Mouse (Mus musculus): ENCODE results near the gene Fbxo7. TPM values are rescaled to one million over a fixed set of nuclear protein-coding genes. Genes with fewer than 3 reads are reported as not detected.
A peak's percentile ranks its signal among the peaks of the same experiment; 100 is the strongest.

The Fbxo7 gene
- polyA plus RNA-seq, 1 experiment from 2014 or later, result 23.3 TPM

DNA sequence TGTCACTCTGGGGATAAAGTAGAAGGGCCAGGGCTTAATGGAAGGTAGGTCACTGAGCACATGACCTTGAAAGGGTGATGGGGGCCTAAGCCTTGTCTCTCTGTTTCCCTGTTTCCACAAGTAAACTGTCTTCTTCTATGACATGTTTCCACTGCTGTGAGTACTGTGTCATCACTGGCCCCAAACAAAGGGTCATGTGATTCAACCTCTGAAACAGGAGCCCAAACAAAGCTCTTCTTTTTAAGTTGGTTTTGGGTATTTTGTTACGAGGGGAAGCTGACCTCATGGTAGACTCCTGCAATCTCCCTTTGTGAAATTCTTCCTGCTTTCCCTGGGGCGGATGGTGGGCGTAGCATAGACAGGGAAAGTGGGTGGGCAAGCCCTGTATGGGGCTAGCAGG lies 38.5 kb downstream of the Fbxo7 start:
- Histone ChIP-seq H3K4me1 (ENCODE audit: control insufficient read depth, insufficient read depth, low read length) (no peaks in the 10 kb centered on the region), H3K27me3 (ENCODE audit: control insufficient read depth, insufficient read depth, low read length) (no peaks in the 10 kb centered on the region), H3K4me2 (ENCODE audit: low read depth, low read length) (no peak overlapping the region), H3K36me3 (replicated peaks; ENCODE audit: control insufficient read depth, insufficient read depth, low read depth, low read length) (no peaks in the 10 kb centered on the region), H3K9me3 (replicated peaks; ENCODE audit: control insufficient read depth, low read length) (no peaks in the 10 kb centered on the region), H3K4me3 (ENCODE audit: low read depth, low read length) (no peak overlapping the region), H3K27ac (replicated peaks; ENCODE audit: low read depth, low read length) (no peak overlapping the region), H3K9ac (replicated peaks; ENCODE audit: low read length) (no peak overlapping the region)
- 24% methylated on average over 3 of the region's 3 CpGs for WGBS
- ATAC-seq (replicated peaks; ENCODE audit: insufficient number of reproducible peaks, low FRiP score, low TSS enrichment, low read depth), result no peak
- no peak for DNase-seq (ENCODE audit: low spot score)

- WGBS, result 76% methylated on average over 5 of the region's 5 CpGs
- Histone ChIP-seq H3K9me3 (replicated peaks; ENCODE audit: control insufficient read depth, low read length) (no peaks in the 10 kb centered on the region), H3K4me2 (ENCODE audit: low read depth, low read length) (no peak overlapping the region), H3K27me3 (ENCODE audit: control insufficient read depth, insufficient read depth, low read length) (no peaks in the 10 kb centered on the region), H3K27ac (replicated peaks; ENCODE audit: low read depth, low read length) (no peak overlapping the region), H3K36me3 (replicated peaks; ENCODE audit: control insufficient read depth, insufficient read depth, low read depth, low read length) (no peaks in the 10 kb centered on the region), H3K9ac (replicated peaks; ENCODE audit: low read length) (no peak overlapping the region), H3K4me1 (ENCODE audit: control insufficient read depth, insufficient read depth, low read length) (no peaks in the 10 kb centered on the region), H3K4me3 (ENCODE audit: low read depth, low read length) (no peak overlapping the region)
- no peak for ATAC-seq (replicated peaks; ENCODE audit: insufficient number of reproducible peaks, low FRiP score, low TSS enrichment, low read depth)
- DNase-seq (ENCODE audit: low spot score), result no peak
These were observed 40.7 kb downstream of the Fbxo7 start for GRCm38 (mm10) chr10:86062261-86063017.

- Histone ChIP-seq H3K9ac (replicated peaks; ENCODE audit: low read length) (no peak overlapping the region), H3K4me3 (ENCODE audit: low read depth, low read length) (no peak overlapping the region), H3K36me3 (replicated peaks; ENCODE audit: control insufficient read depth, insufficient read depth, low read depth, low read length) (no peaks in the 10 kb centered on the region), H3K27ac (replicated peaks; ENCODE audit: low read depth, low read length) (no peak overlapping the region), H3K27me3 (ENCODE audit: control insufficient read depth, insufficient read depth, low read length) (no peaks in the 10 kb centered on the region), H3K4me1 (ENCODE audit: control insufficient read depth, insufficient read depth, low read length) (no peaks in the 10 kb centered on the region), H3K4me2 (ENCODE audit: low read depth, low read length) (no peak overlapping the region), H3K9me3 (replicated peaks; ENCODE audit: control insufficient read depth, low read length) (no peaks in the 10 kb centered on the region)
- WGBS, result 92% methylated on average over 8 of the region's 8 CpGs
- no peak for ATAC-seq (replicated peaks; ENCODE audit: insufficient number of reproducible peaks, low FRiP score, low TSS enrichment, low read depth)
- DNase-seq (ENCODE audit: low spot score), result no peak
These were observed 41.2 kb downstream of the Fbxo7 start for GRCm38 (mm10) chr10:86063018-86063384.

DNA sequence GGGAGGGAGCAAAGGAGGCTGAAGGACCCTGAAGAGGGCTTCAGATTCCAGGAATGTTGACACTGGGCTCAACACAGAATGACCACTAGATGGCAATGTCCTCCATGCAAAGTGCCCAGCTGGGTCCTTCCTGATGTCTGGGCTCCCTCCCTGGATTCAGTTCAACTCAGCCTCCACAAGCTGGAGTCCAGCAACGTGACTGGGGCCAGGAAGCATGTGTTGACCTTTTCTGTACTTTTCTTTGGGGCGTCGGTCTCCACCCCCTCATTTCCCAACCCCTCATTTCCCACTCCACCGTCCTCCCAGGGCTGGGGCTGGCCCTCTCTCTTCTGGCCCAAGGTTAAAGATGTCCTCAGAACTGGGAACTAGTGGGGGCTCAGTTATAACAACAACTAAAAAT lies 43.2 kb downstream of the Fbxo7 start:
- no peak overlapping the region for H3K4me3 ChIP-seq (ENCODE audit: low read depth, low read length)
- no peak overlapping the region for H3K4me2 ChIP-seq (ENCODE audit: low read depth, low read length)
- H3K9ac ChIP-seq (replicated peaks; ENCODE audit: low read length), result 0 out of 2 replicates have a peak overlapping the region, but pooled peaks have one; percentile 7
- ATAC-seq (replicated peaks; ENCODE audit: insufficient number of reproducible peaks, low FRiP score, low TSS enrichment, low read depth) (peak; percentile 63; the same call in 1 of the 2 replicates), DNase-seq (ENCODE audit: low spot score) (peak; percentile 93)
- no peaks in the 10 kb centered on the region for H3K9me3 ChIP-seq (replicated peaks; ENCODE audit: control insufficient read depth, low read length)
- no peaks in the 10 kb centered on the region for H3K36me3 ChIP-seq (replicated peaks; ENCODE audit: control insufficient read depth, insufficient read depth, low read depth, low read length)
- H3K27me3 ChIP-seq (ENCODE audit: control insufficient read depth, insufficient read depth, low read length), result no peaks in the 10 kb centered on the region
- 0% methylated on average over 4 of the region's 4 CpGs for WGBS
- no peak overlapping the region for H3K27ac ChIP-seq (replicated peaks; ENCODE audit: low read depth, low read length)
- H3K4me1 ChIP-seq (ENCODE audit: control insufficient read depth, insufficient read depth, low read length), result no peaks in the 10 kb centered on the region; the same call in 1 of the 2 replicates

GRCm38 (mm10) chr10:86065661-86066060 lies 43.9 kb downstream of the Fbxo7 start:
- no peaks in the 10 kb centered on the region for H3K36me3 ChIP-seq (replicated peaks; ENCODE audit: control insufficient read depth, insufficient read depth, low read depth, low read length)
- no peak overlapping the region for H3K9ac ChIP-seq (replicated peaks; ENCODE audit: low read length)
- no peak overlapping the region for H3K27ac ChIP-seq (replicated peaks; ENCODE audit: low read depth, low read length)
- DNase-seq (ENCODE audit: low spot score), result no peak
- H3K4me2 ChIP-seq (ENCODE audit: low read depth, low read length), result no peak overlapping the region
- H3K9me3 ChIP-seq (replicated peaks; ENCODE audit: control insufficient read depth, low read length), result no peaks in the 10 kb centered on the region
- H3K27me3 ChIP-seq (ENCODE audit: control insufficient read depth, insufficient read depth, low read length), result no peaks in the 10 kb centered on the region
- no peak overlapping the region for H3K4me3 ChIP-seq (ENCODE audit: low read depth, low read length)
- ATAC-seq (replicated peaks; ENCODE audit: insufficient number of reproducible peaks, low FRiP score, low TSS enrichment, low read depth), result no peak
- no peaks in the 10 kb centered on the region; the same call in 1 of the 2 replicates for H3K4me1 ChIP-seq (ENCODE audit: control insufficient read depth, insufficient read depth, low read length)
- WGBS, result 86% methylated on average over 1 of the region's 1 CpGs

GRCm38 (mm10) chr10:86066651-86067050 lies 44.9 kb downstream of the Fbxo7 start:
- no peak overlapping the region for H3K4me3 ChIP-seq (ENCODE audit: low read depth, low read length)
- ATAC-seq (replicated peaks; ENCODE audit: insufficient number of reproducible peaks, low FRiP score, low TSS enrichment, low read depth) (no peak), DNase-seq (ENCODE audit: low spot score) (no peak)
- no peaks in the 10 kb centered on the region for H3K27me3 ChIP-seq (ENCODE audit: control insufficient read depth, insufficient read depth, low read length)
- H3K36me3 ChIP-seq (replicated peaks; ENCODE audit: control insufficient read depth, insufficient read depth, low read depth, low read length), result no peaks in the 10 kb centered on the region
- H3K9me3 ChIP-seq (replicated peaks; ENCODE audit: control insufficient read depth, low read length), result no peaks in the 10 kb centered on the region
- H3K4me1 ChIP-seq (ENCODE audit: control insufficient read depth, insufficient read depth, low read length), result no peaks in the 10 kb centered on the region; the same call in 1 of the 2 replicates
- H3K4me2 ChIP-seq (ENCODE audit: low read depth, low read length), result no peak overlapping the region
- 77% methylated on average over 5 of the region's 5 CpGs for WGBS
- no peak overlapping the region for H3K27ac ChIP-seq (replicated peaks; ENCODE audit: low read depth, low read length)
- no peak overlapping the region for H3K9ac ChIP-seq (replicated peaks; ENCODE audit: low read length)

DNA sequence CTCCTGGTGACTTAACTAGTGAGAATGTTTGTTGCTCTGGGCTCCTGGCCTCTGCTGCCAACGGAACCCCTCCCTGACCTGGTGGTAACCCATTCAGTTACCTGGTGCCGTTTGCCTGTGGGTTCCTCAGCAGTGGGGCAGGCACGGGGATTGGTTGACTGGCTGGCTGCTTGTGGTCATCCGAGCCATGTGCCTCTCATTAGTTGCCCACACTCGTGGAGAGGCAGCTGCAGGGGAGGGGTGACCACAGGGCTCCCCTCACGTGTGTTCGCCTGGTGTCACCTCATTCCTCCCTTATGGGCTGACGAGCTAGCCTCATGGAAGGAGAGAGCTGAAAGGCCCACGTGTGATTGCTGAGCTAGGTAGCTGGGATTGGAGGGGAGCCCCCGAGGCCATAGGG lies 46.1 kb downstream of the Fbxo7 start:
- no peak for ATAC-seq (replicated peaks; ENCODE audit: insufficient number of reproducible peaks, low FRiP score, low TSS enrichment, low read depth)
- Histone ChIP-seq H3K4me2 (ENCODE audit: low read depth, low read length) (no peak overlapping the region), H3K4me3 (ENCODE audit: low read depth, low read length) (no peak overlapping the region), H3K27ac (replicated peaks; ENCODE audit: low read depth, low read length) (no peak overlapping the region), H3K27me3 (ENCODE audit: control insufficient read depth, insufficient read depth, low read length) (no peaks in the 10 kb centered on the region), H3K36me3 (replicated peaks; ENCODE audit: control insufficient read depth, insufficient read depth, low read depth, low read length) (no peaks in the 10 kb centered on the region), H3K9me3 (replicated peaks; ENCODE audit: control insufficient read depth, low read length) (no peaks in the 10 kb centered on the region), H3K4me1 (ENCODE audit: control insufficient read depth, insufficient read depth, low read length) (no peaks in the 10 kb centered on the region; the same call in 1 of the 2 replicates), H3K9ac (replicated peaks; ENCODE audit: low read length) (no peak overlapping the region)
- DNase-seq (ENCODE audit: low spot score), result no peak
- 53% methylated on average over 10 of the region's 10 CpGs for WGBS

DNA sequence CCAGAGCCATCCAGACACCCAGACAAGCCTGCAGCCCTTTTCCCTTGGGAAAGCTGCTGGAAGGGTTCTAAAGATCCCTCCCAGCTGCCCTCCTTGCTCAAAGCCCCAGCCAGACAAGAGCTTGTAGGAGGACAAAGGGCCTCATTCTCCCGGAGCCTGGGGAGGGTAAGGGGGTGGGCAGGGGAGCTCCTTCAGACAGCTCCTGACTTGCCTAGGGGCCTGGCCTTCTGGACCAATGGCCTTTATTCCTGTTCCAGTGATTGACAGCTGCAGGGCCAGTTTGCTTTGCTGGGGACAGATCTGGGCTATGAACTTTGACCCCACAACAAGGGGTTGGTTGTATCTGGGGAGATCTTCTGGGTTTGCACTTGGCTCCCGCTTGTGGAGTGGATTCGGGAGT lies 47.6 kb downstream of the Fbxo7 start:
- WGBS, result 10% methylated on average over 3 of the region's 3 CpGs
- H3K9ac ChIP-seq (replicated peaks; ENCODE audit: low read length), result no peak overlapping the region

More for the DNA sequence above, 47.6 kb downstream of the Fbxo7 start:
- no peaks in the 10 kb centered on the region for H3K36me3 ChIP-seq (replicated peaks; ENCODE audit: control insufficient read depth, insufficient read depth, low read depth, low read length)
- no peaks in the 10 kb centered on the region for H3K9me3 ChIP-seq (replicated peaks; ENCODE audit: control insufficient read depth, low read length)
- no peak overlapping the region for H3K27ac ChIP-seq (replicated peaks; ENCODE audit: low read depth, low read length)
- peak; percentile 32 for DNase-seq (ENCODE audit: low spot score)
- H3K4me1 ChIP-seq (ENCODE audit: control insufficient read depth, insufficient read depth, low read length), result no peaks in the 10 kb centered on the region; the same call in 1 of the 2 replicates
- no peaks in the 10 kb centered on the region for H3K27me3 ChIP-seq (ENCODE audit: control insufficient read depth, insufficient read depth, low read length)
- no peak overlapping the region for H3K4me2 ChIP-seq (ENCODE audit: low read depth, low read length)
- peak; percentile 56; the same call in 1 of the 2 replicates for ATAC-seq (replicated peaks; ENCODE audit: insufficient number of reproducible peaks, low FRiP score, low TSS enrichment, low read depth)
- H3K4me3 ChIP-seq (ENCODE audit: low read depth, low read length), result no peak overlapping the region

Data from embryonic facial prominence, embryonic 11.5 days (tissue).